Mouse (Mus musculus) ES-E14 (cell line): Measurements from ENCODE around the gene Stn1. TPM values are rescaled to one million over a fixed set of nuclear protein-coding genes. Genes with fewer than 3 reads are reported as not detected.

Experiments
- DNase-seq: peaks from one replicate; pipeline ENCODE4 v3.0.0-alpha.2; 2013; ENCODE audit warnings: low read depth, low spot score
- H3K27ac ChIP-seq: 2 replicates; pipeline ENCODE4 v1.5.1; 2012; ENCODE audit warnings: low read depth, mild to moderate bottlenecking, low read length, moderate library complexity, mixed read lengths; ENCODE audit not compliant: poor library complexity, insufficient read depth, severe bottlenecking
- H3K36me3 ChIP-seq: 2 replicates; pipeline ENCODE4 v1.6.1; 2012; ENCODE audit warnings: mild to moderate bottlenecking, low read length, moderate library complexity, mixed read lengths; ENCODE audit not compliant: control insufficient read depth, poor library complexity, insufficient read depth, severe bottlenecking
- H3K4me1 ChIP-seq, 2 experiments: fragments of 150-350 bp in 1 of 2; sonication (generic) in 1 of 2; 2 replicates each; pipeline ENCODE4 v1.6.1; 2012; ENCODE audit warnings: low read length in 2 of 2, mild to moderate bottlenecking in 1 of 2, mixed read lengths in 1 of 2; ENCODE audit not compliant: control insufficient read depth in 2 of 2, insufficient read depth in 2 of 2, poor library complexity in 1 of 2
- H3K4me3 ChIP-seq, 2 experiments: fragments of 150-350 bp in 1 of 2; sonication (generic) in 1 of 2; 2 replicates each; pipeline ENCODE4 v1.5.1; 2012; ENCODE audit warnings: low read length in 2 of 2, low read depth in 1 of 2, mild to moderate bottlenecking in 1 of 2, mixed read lengths in 1 of 2; ENCODE audit not compliant: insufficient read depth in 1 of 2, poor library complexity in 1 of 2, severe bottlenecking in 1 of 2
- H3K9ac ChIP-seq: 2 replicates; pipeline ENCODE4 v1.6.1; 2012; ENCODE audit warnings: low read depth, mild to moderate bottlenecking, low read length, mixed read lengths; ENCODE audit not compliant: poor library complexity, insufficient read depth, severe bottlenecking
- H3K9me3 ChIP-seq: fragments of 150-350 bp; sonication (generic); 2 replicates; pipeline ENCODE4 v1.6.1; 2012; ENCODE audit warnings: low read depth, mild to moderate bottlenecking, low read length; ENCODE audit not compliant: control insufficient read depth, insufficient read depth
- CHD2 ChIP-seq: IDR thresholded peaks from 2 replicates; pipeline ENCODE4 v1.6.1; 2014; ENCODE audit warnings: mild to moderate bottlenecking, low read depth, low read length, inconsistent platforms
- HCFC1 ChIP-seq: IDR thresholded peaks from 2 replicates; pipeline ENCODE4 v1.6.1; 2012; ENCODE audit warnings: low read length, inconsistent platforms, borderline replicate concordance; ENCODE audit not compliant: insufficient read depth
- MAFK ChIP-seq: IDR thresholded peaks from 2 replicates; pipeline ENCODE4 v1.6.1; 2014; ENCODE audit warnings: mild to moderate bottlenecking, low read depth, low read length, inconsistent platforms; ENCODE audit not compliant: insufficient read depth
- ZC3H11A ChIP-seq: IDR thresholded peaks from 2 replicates; pipeline ENCODE4 v1.6.1; 2012; ENCODE audit warnings: low read depth, mild to moderate bottlenecking, inconsistent platforms, low read length, borderline replicate concordance
- ZNF384 ChIP-seq: IDR thresholded peaks from 2 replicates; pipeline ENCODE4 v1.6.1; 2012; ENCODE audit warnings: low read depth, low read length, inconsistent platforms
- in situ Hi-C, 2 experiments: fragments of 600-800 bp; cut with MboI; formaldehyde crosslinking; loops; one replicate each; pipeline ENCODE4 v1.15.1; 2025; ENCODE audit warnings: low sequenced_read_pairs in 2 of 2, inconsistent platforms in 1 of 2; ENCODE audit not compliant: unreplicated experiment in 2 of 2
- total RNA-seq: library from RNA; depleted of rRNA; stranded (reverse); fragments of 300-350 nt; gene quantifications from 2 replicates; pipeline ENCODE4 v1.2.3, GENCODE M21; 2012

The Stn1 gene
- total RNA-seq, 1 experiment, result 22.9 TPM

DNA sequence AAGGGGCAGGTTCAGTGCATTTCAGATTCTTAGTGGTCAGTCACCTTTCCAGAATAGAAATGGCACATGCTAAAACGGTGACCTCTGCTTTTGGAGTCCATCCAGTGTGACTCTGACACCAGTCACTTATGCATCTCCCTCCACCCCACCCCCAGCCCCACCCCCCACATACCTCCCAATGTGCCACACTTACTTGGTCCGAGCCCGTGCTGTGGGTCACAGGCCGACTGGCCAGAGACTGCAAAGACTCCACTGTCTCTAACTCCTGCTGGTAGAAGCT is 23.7 kb downstream of the Stn1 start:
- peaks cover 0 to 15% of the 10 kb centered on the region in 2 experiments; a peak in 2 of 4 replicates for H3K4me1 ChIP-seq

DNA sequence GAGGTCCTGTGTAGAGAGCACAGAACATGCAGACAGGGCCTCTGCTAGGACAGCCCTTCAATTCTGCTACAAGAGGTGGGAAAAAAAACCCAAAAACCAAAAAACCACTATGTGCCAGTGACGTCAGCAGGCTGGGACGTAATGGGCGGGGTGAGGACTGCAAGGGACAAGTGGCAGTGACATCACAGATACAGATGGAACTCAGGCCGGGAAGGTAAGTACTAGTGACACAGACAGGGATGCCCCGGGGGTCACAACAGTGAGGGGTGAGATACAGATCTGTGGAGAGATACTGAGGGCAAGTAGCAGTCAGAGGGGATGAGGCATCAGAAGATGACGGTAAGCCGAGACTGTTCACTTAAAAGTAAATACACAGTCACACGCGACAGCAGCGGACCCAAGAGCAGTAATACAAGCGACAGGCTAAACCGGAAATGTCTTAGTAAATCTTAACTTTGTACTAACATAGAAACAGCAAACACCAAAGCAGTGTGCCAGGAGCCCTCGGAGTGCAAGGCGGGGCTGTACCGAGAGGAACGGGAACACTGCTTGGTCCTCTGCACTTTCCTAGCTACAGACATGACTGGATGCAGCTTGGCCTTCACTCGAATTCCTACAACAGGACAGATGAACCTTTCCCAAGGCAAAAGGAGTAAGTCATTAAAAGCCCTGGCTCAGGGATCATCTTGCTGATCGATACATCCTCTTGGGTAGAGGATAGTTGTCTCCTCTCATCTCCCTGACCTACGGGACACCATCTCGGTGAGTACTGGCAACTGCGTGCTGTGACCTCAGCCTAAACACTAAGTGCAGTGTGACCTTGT is 24.3 kb downstream of the Stn1 start:
- in situ Hi-C loops, result loop anchor here in 1 of 2 experiments (25.0 kb wide), 1 partner anchor 299 kb away; no protein-coding TSS in a partner anchor
- TF ChIP-seq HCFC1, result no peak
- TF ChIP-seq CHD2, result no peak
- TF ChIP-seq ZNF384, result no peak
- no peak for TF ChIP-seq MAFK
- no peak overlapping the region for H3K4me3 ChIP-seq
- H3K9ac ChIP-seq, result no peak overlapping the region
- H3K27ac ChIP-seq, result no peak overlapping the region
- H3K9me3 ChIP-seq, result no peaks in the 10 kb centered on the region
- no peak for DNase-seq
- H3K4me1 ChIP-seq, result peaks cover 0 to 15% of the 10 kb centered on the region in 2 experiments; a peak in 2 of 4 replicates
- H3K36me3 ChIP-seq, result peaks cover 19% of the 10 kb centered on the region

More for the DNA sequence above, 23.7 kb downstream of the Stn1 start:
- Histone ChIP-seq H3K9ac (no peak overlapping the region), H3K4me3 (no peak overlapping the region), H3K27ac (no peak overlapping the region), H3K36me3 (peaks cover 21% of the 10 kb centered on the region), H3K9me3 (no peaks in the 10 kb centered on the region)
- no peak for TF ChIP-seq HCFC1
- TF ChIP-seq ZC3H11A, result no peak
- no peak for TF ChIP-seq ZNF384
- TF ChIP-seq CHD2, result no peak
- no peak for TF ChIP-seq MAFK
- DNase-seq, result no peak
- in situ Hi-C loops, result loop anchor here in 1 of 2 experiments (25.0 kb wide), 1 partner anchor 299 kb away; no protein-coding TSS in a partner anchor

DNA sequence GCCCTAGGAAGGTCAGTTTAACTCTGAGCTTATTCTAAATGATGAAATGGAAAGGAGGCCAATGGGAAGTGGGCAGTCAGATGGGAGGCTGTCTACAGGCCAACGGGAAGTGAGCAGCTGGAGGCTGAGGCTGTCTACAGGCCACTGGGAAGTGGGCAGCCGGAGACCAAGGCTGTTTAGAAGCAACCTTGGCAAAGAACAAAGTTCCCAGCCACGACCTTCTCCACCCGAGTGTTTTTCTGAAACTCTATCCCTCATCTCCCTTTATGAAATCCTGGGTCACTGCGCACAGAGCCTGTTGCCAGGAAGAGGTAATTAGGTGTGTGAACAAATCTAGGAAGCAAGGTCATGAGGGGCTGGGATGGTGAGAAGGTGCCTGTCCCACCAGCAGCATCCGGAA is 25.3 kb downstream of the Stn1 start:
- no peak overlapping the region for H3K4me3 ChIP-seq
- TF ChIP-seq HCFC1, result no peak
- no peak for TF ChIP-seq CHD2
- no peak for TF ChIP-seq ZC3H11A
- no peak for TF ChIP-seq MAFK
- no peak for TF ChIP-seq ZNF384
- DNase-seq, result no peak
- H3K36me3 ChIP-seq, result peaks cover 19% of the 10 kb centered on the region
- peaks cover 0 to 15% of the 10 kb centered on the region in 2 experiments; a peak in 2 of 4 replicates for H3K4me1 ChIP-seq
- no peaks in the 10 kb centered on the region for H3K9me3 ChIP-seq
- in situ Hi-C loops, result loop anchor here in 1 of 2 experiments (25.0 kb wide), 1 partner anchor 300 kb away; no protein-coding TSS in a partner anchor
- H3K27ac ChIP-seq, result no peak overlapping the region
- H3K9ac ChIP-seq, result no peak overlapping the region

DNA sequence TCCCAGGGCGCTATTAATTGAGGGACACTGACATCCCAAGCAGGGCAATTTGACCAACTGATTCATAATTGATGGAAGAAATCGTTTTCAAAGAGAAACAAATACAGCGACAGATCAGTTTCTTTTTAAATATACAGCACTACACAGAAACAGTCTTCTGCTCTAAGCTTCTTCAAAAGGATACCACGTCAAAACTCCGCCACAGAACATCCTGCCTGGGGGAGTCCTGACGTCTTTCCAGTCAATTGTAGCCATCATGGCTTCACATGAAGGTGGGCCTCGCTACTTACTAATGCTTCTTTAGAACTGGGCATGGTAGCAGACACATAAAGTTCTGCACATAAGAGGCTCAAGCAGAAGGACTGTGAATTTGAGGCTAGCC is 26.0 kb downstream of the Stn1 start:
- H3K9me3 ChIP-seq, result no peaks in the 10 kb centered on the region
- no peak overlapping the region for H3K27ac ChIP-seq
- H3K4me1 ChIP-seq, result peaks cover 0 to 15% of the 10 kb centered on the region in 2 experiments; a peak in 2 of 4 replicates
- peaks cover 19% of the 10 kb centered on the region for H3K36me3 ChIP-seq
- no peak for TF ChIP-seq MAFK
- no peak for TF ChIP-seq ZC3H11A
- TF ChIP-seq ZNF384, result no peak
- no peak for TF ChIP-seq CHD2
- no peak overlapping the region for H3K4me3 ChIP-seq
- H3K9ac ChIP-seq, result no peak overlapping the region
- in situ Hi-C loops, result loop anchor here in 1 of 2 experiments (25.0 kb wide), 1 partner anchor 301 kb away; no protein-coding TSS in a partner anchor
- no peak for DNase-seq
